Mouse (Mus musculus) lung, postnatal 0 days (tissue): ENCODE measurements around the gene Pllp. TPM values are rescaled to one million over a fixed set of nuclear protein-coding genes. Genes with fewer than 3 reads are reported as not detected.

Experiments used
- ATAC-seq: fragments of 200-750 bp; cut with Nextera tagmentation; 2 replicates; pipeline ENCODE4 v1.8.0; 2017; ENCODE audit warnings: moderate library complexity
- DNase-seq: peaks from one replicate; pipeline ENCODE4 v3.0.0-alpha.2; 2016; ENCODE audit warnings: low spot score
- H3K27ac ChIP-seq: fragments of 300-500 bp; sonication (generic); 2 replicates; pipeline ENCODE4 v1.5.1; 2014; ENCODE audit warnings: antibody characterized with exemption, mild to moderate bottlenecking, low read length, mixed read lengths
- H3K27me3 ChIP-seq: fragments of 300-500 bp; sonication (generic); replicated peaks from 2 replicates; pipeline ENCODE4 v1.6.1; 2014; ENCODE audit warnings: low read length, mixed read lengths; ENCODE audit not compliant: insufficient read depth
- H3K36me3 ChIP-seq: fragments of 300-500 bp; sonication (generic); 2 replicates; pipeline ENCODE4 v1.6.1; 2014; ENCODE audit warnings: low read length, mixed read lengths; ENCODE audit not compliant: insufficient read depth
- H3K4me1 ChIP-seq: fragments of 300-500 bp; sonication (generic); 2 replicates; pipeline ENCODE4 v1.6.1; 2014; ENCODE audit warnings: antibody characterized with exemption, low read depth, low read length, mixed read lengths; ENCODE audit not compliant: insufficient read depth
- H3K4me2 ChIP-seq: fragments of 300-500 bp; sonication (generic); replicated peaks from 2 replicates; pipeline ENCODE4 v1.6.1; 2014; ENCODE audit warnings: low read depth, mild to moderate bottlenecking, low read length, moderate library complexity, mixed read lengths
- H3K4me3 ChIP-seq: fragments of 300-500 bp; sonication (generic); 2 replicates; pipeline ENCODE4 v1.5.1; 2014; ENCODE audit warnings: low read depth, low read length
- H3K9ac ChIP-seq: fragments of 300-500 bp; sonication (generic); replicated peaks from 2 replicates; pipeline ENCODE4 v1.6.1; 2014; ENCODE audit warnings: low read depth, mild to moderate bottlenecking
- H3K9me3 ChIP-seq: fragments of 300-500 bp; sonication (generic); 2 replicates; pipeline ENCODE4 v1.6.1; 2016; ENCODE audit warnings: low read length, mixed read lengths
- CTCF ChIP-seq: IDR thresholded peaks from 2 replicates; pipeline ENCODE4 v1.5.1; 2016; ENCODE audit warnings: antibody characterized with exemption, mild to moderate bottlenecking
- EP300 ChIP-seq: IDR thresholded peaks from 2 replicates; pipeline ENCODE4 v1.6.1; 2016; ENCODE audit warnings: antibody characterized with exemption, mild to moderate bottlenecking, control low read depth
- WGBS: fragments of 180-500 bp; shearing (Covaris S2); extraction: QIAGEN DNeasy Blood & Tissue Kit; methylation state at CpG from one replicate; pipeline ENCODE4 v1.1.7; 2014; 5-methylcytosine and 5-hydroxymethylcytosine counted together
- polyA plus RNA-seq: library from polyadenylated mRNA; unstranded; fragments of >200 nt; fragmentation: Nextera tagmentation; extraction: Ambion mirVana; gene quantifications from 2 replicates; pipeline ENCODE4 v1.2.1, GENCODE M21; 2015

The Pllp gene
- polyA plus RNA-seq, 1 experiment from 2014 or later = 29.1 TPM

GRCm38 (mm10) chr8:94700421-94700935, 4.4 kb upstream of the Pllp start:
- Histone ChIP-seq H3K4me3 (no peak overlapping the region), H3K4me2 (no peak overlapping the region), H3K27ac (no peak overlapping the region), H3K4me1 (peaks cover 7% of the 10 kb centered on the region), H3K9me3 (no peaks in the 10 kb centered on the region), H3K27me3 (peaks cover 16% of the 10 kb centered on the region; the same call in 1 of the 2 replicates), H3K9ac (no peak overlapping the region), H3K36me3 (no peaks in the 10 kb centered on the region)
- TF ChIP-seq EP300 (no peak), CTCF (no peak)
- no peak for ATAC-seq
- WGBS = 67% methylated on average over 4 of the region's 4 CpGs
- no peak for DNase-seq

GRCm38 (mm10) chr8:94699366-94699765, 3.3 kb upstream of the Pllp start:
- H3K9me3 ChIP-seq = no peaks in the 10 kb centered on the region
- H3K27me3 ChIP-seq = peaks cover 20% of the 10 kb centered on the region; the same call in 1 of the 2 replicates
- TF ChIP-seq CTCF (no peak), EP300 (no peak)
- 76% methylated on average over 16 of the region's 16 CpGs for WGBS
- ATAC-seq = no peak
- DNase-seq = no peak
- no peak overlapping the region for H3K9ac ChIP-seq
- no peak overlapping the region for H3K4me3 ChIP-seq
- H3K4me2 ChIP-seq = no peak overlapping the region
- H3K36me3 ChIP-seq = no peaks in the 10 kb centered on the region
- H3K27ac ChIP-seq = no peak overlapping the region
- peaks cover 10% of the 10 kb centered on the region for H3K4me1 ChIP-seq

- no peaks in the 10 kb centered on the region for H3K9me3 ChIP-seq
- TF ChIP-seq CTCF (no peak), EP300 (no peak)
- no peak overlapping the region for H3K9ac ChIP-seq
- H3K4me2 ChIP-seq = no peak overlapping the region
- no peak overlapping the region for H3K27ac ChIP-seq
- ATAC-seq (no peak), DNase-seq (no peak)
- H3K4me1 ChIP-seq = peaks cover 10% of the 10 kb centered on the region
- H3K4me3 ChIP-seq = no peak overlapping the region
- peaks cover 25% of the 10 kb centered on the region; the same call in 1 of the 2 replicates for H3K27me3 ChIP-seq
- no peaks in the 10 kb centered on the region for H3K36me3 ChIP-seq
- 72% methylated on average over 6 of the region's 6 CpGs for WGBS
Observed at GRCm38 (mm10) chr8:94697956-94698355, 1.9 kb upstream of the Pllp start.

- Histone ChIP-seq H3K9ac (no peak overlapping the region), H3K4me2 (no peak overlapping the region), H3K9me3 (no peaks in the 10 kb centered on the region), H3K4me3 (no peak overlapping the region), H3K27ac (no peak overlapping the region), H3K36me3 (no peaks in the 10 kb centered on the region), H3K27me3 (peaks cover 25% of the 10 kb centered on the region; the same call in 1 of the 2 replicates), H3K4me1 (peaks cover 10% of the 10 kb centered on the region)
- ATAC-seq (no peak), DNase-seq (no peak)
- 53% methylated on average over 3 of the region's 3 CpGs for WGBS
- no peak for TF ChIP-seq CTCF
- TF ChIP-seq EP300 = no peak
Observed at GRCm38 (mm10) chr8:94696566-94696965, 488 bp upstream of the Pllp start.

- H3K9ac ChIP-seq = no peak overlapping the region
- DNase-seq = no peak
- no peak overlapping the region for H3K27ac ChIP-seq
Observed at GRCm38 (mm10) chr8:94695341-94695993, 611 bp downstream of the Pllp start.

GRCm38 (mm10) chr8:94694701-94695100, 1.4 kb downstream of the Pllp start:
- Histone ChIP-seq H3K9me3 (no peaks in the 10 kb centered on the region), H3K9ac (no peak overlapping the region), H3K36me3 (no peaks in the 10 kb centered on the region), H3K4me2 (no peak overlapping the region), H3K27me3 (peaks cover 25% of the 10 kb centered on the region; the same call in 1 of the 2 replicates), H3K4me3 (no peak overlapping the region), H3K27ac (no peak overlapping the region), H3K4me1 (peaks cover 10% of the 10 kb centered on the region)
- 20% methylated on average over 6 of the region's 6 CpGs for WGBS
- no peak for TF ChIP-seq EP300
- no peak for TF ChIP-seq CTCF
- ATAC-seq (no peak), DNase-seq (no peak)

More at GRCm38 (mm10) chr8:94695341-94695993, 611 bp downstream of the Pllp start:
- no peak for TF ChIP-seq CTCF
- no peak for TF ChIP-seq EP300
- ATAC-seq = peak; percentile 7; the same call in 1 of the 2 replicates
- Histone ChIP-seq H3K9me3 (no peaks in the 10 kb centered on the region), H3K4me3 (peak overlapping the region; percentile 33), H3K27me3 (peaks cover 25% of the 10 kb centered on the region; the same call in 1 of the 2 replicates), H3K4me1 (peaks cover 10% of the 10 kb centered on the region), H3K4me2 (peak overlapping the region; percentile 54), H3K36me3 (no peaks in the 10 kb centered on the region)
- 2% methylated on average over 29 of the region's 31 CpGs for WGBS
